Mouse (Mus musculus): ENCODE measurements at regions not wholly inside any gene's neighbourhood (a gene's known extent, or its start where the extent isn't known, plus 50 kb on each side); places are given as distances from the start of the nearest gene placed in this dataset.

- DNase-seq (ENCODE audit: low spot score in 2 of 2): no peak
Observed at GRCm38 (mm10) chr9:94277096-94277495, 260.8 kb downstream of the 1190002N15Rik start.

- no peak for DNase-seq (ENCODE audit: low spot score in 2 of 2)
Observed at GRCm38 (mm10) chr9:94269213-94269612, 268.7 kb downstream of the 1190002N15Rik start.

GRCm38 (mm10) chr9:94267243-94267642, 270.6 kb downstream of the 1190002N15Rik start:
- DNase-seq (ENCODE audit: low spot score in 2 of 2): no peak

GRCm38 (mm10) chr9:94239479-94240241, 298.2 kb downstream of the 1190002N15Rik start:
- DNase-seq (ENCODE audit: low spot score in 2 of 2): no peak

- DNase-seq (ENCODE audit: low spot score in 2 of 2): no peak
Observed at GRCm38 (mm10) chr9:94238565-94238964, 299.3 kb downstream of the 1190002N15Rik start.

GRCm38 (mm10) chr9:94229537-94229936, 308.3 kb downstream of the 1190002N15Rik start:
- no peak for DNase-seq (ENCODE audit: low spot score in 2 of 2)

- DNase-seq (ENCODE audit: low spot score in 2 of 2): no peak
Observed at GRCm38 (mm10) chr9:94219116-94219515, 318.8 kb downstream of the 1190002N15Rik start.

- no peak for DNase-seq (ENCODE audit: low spot score in 2 of 2)
Observed at GRCm38 (mm10) chr9:94216414-94217279, 321.2 kb downstream of the 1190002N15Rik start.

- no peak for DNase-seq (ENCODE audit: low spot score in 2 of 2)
Observed at GRCm38 (mm10) chr9:94210467-94211249, 327.2 kb downstream of the 1190002N15Rik start.

- DNase-seq (ENCODE audit: low spot score in 2 of 2): no peak
Observed at GRCm38 (mm10) chr9:94208987-94209386, 328.9 kb downstream of the 1190002N15Rik start.

- DNase-seq (ENCODE audit: low spot score in 2 of 2): no peak
Observed at GRCm38 (mm10) chr9:94200892-94201291, 337.0 kb downstream of the 1190002N15Rik start.

GRCm38 (mm10) chr9:94199864-94200263, 338.0 kb downstream of the 1190002N15Rik start:
- no peak for DNase-seq (ENCODE audit: low spot score in 2 of 2)

- DNase-seq (ENCODE audit: low spot score in 2 of 2): no peak
Observed at GRCm38 (mm10) chr9:94191083-94191482, 346.8 kb downstream of the 1190002N15Rik start.

GRCm38 (mm10) chr9:94189872-94190800, 347.7 kb downstream of the 1190002N15Rik start:
- DNase-seq (ENCODE audit: low spot score in 2 of 2): no peak

GRCm38 (mm10) chr9:94188124-94188523, 349.8 kb downstream of the 1190002N15Rik start:
- DNase-seq (ENCODE audit: low spot score in 2 of 2): no peak

GRCm38 (mm10) chr9:94169905-94170612, 367.8 kb downstream of the 1190002N15Rik start:
- no peak for DNase-seq (ENCODE audit: low spot score in 2 of 2)

- no peak for DNase-seq (ENCODE audit: low spot score in 2 of 2)
Observed at GRCm38 (mm10) chr9:94163671-94164070, 374.2 kb downstream of the 1190002N15Rik start.

- no peak for DNase-seq (ENCODE audit: low spot score in 2 of 2)
Observed at GRCm38 (mm10) chr9:94155581-94155980, 382.3 kb downstream of the 1190002N15Rik start.

GRCm38 (mm10) chr9:94148474-94148873, 389.4 kb downstream of the 1190002N15Rik start:
- DNase-seq (ENCODE audit: low spot score in 2 of 2): no peak

GRCm38 (mm10) chr9:94146787-94147186, 391.1 kb downstream of the 1190002N15Rik start:
- DNase-seq (ENCODE audit: low spot score in 2 of 2): no peak

Measured in layer of hippocampus, postnatal 10 days (tissue).